Mouse (Mus musculus) kidney, postnatal 0 days (tissue): ENCODE measurements around the gene Olfr699. TPM values are rescaled to one million over a fixed set of nuclear protein-coding genes. Genes with fewer than 3 reads are reported as not detected.
A peak's percentile ranks its signal among the peaks of the same experiment; 100 is the strongest.
"Not testable (repeated sequence)": the region's sequence is repeated elsewhere in the genome, so short reads cannot be mapped to it uniquely, and the experiment has no call there.

Experiments used
- ATAC-seq: fragments of 200-750 bp; cut with Nextera tagmentation; replicated peaks from 2 replicates; pipeline ENCODE4 v1.8.0; 2017; ENCODE audit warnings: low read depth, moderate number of reproducible peaks, moderate TSS enrichment, moderate library complexity; ENCODE audit not compliant: low FRiP score
- DNase-seq: peaks from one replicate; pipeline ENCODE4 v3.0.0-alpha.2; 2016; ENCODE audit warnings: low spot score
- H3K27ac ChIP-seq: fragments of 300-500 bp; sonication (generic); 2 replicates; pipeline ENCODE4 v1.5.1; 2014; ENCODE audit warnings: mild to moderate bottlenecking
- H3K27me3 ChIP-seq: fragments of 300-500 bp; sonication (generic); 2 replicates; pipeline ENCODE4 v1.6.1; 2014; ENCODE audit warnings: low read length, mixed read lengths; ENCODE audit not compliant: insufficient read depth
- H3K36me3 ChIP-seq: fragments of 300-500 bp; sonication (generic); 2 replicates; pipeline ENCODE4 v1.6.1; 2014; ENCODE audit warnings: low read length, mixed read lengths; ENCODE audit not compliant: insufficient read depth
- H3K4me1 ChIP-seq: fragments of 300-500 bp; sonication (generic); replicated peaks from 2 replicates; pipeline ENCODE4 v1.6.1; 2014; ENCODE audit warnings: antibody characterized with exemption, low read length, mixed read lengths; ENCODE audit not compliant: insufficient read depth
- H3K4me2 ChIP-seq: fragments of 300-500 bp; sonication (generic); 2 replicates; pipeline ENCODE4 v1.6.1; 2014; ENCODE audit warnings: mild to moderate bottlenecking, low read length, moderate library complexity, mixed read lengths
- H3K4me3 ChIP-seq: fragments of 300-500 bp; sonication (generic); replicated peaks from 2 replicates; pipeline ENCODE4 v1.5.1; 2014; ENCODE audit warnings: low read depth, low read length
- H3K9ac ChIP-seq: fragments of 300-500 bp; sonication (generic); 2 replicates; pipeline ENCODE4 v1.6.1; 2014; ENCODE audit warnings: low read depth, low read length
- H3K9me3 ChIP-seq: fragments of 300-500 bp; sonication (generic); replicated peaks from 2 replicates; pipeline ENCODE4 v1.6.1; 2016; ENCODE audit warnings: low read length, inconsistent platforms, mixed read lengths
- CTCF ChIP-seq: IDR thresholded peaks from 2 replicates; pipeline ENCODE4 v1.5.1; 2016; ENCODE audit warnings: antibody characterized with exemption, low read depth, mild to moderate bottlenecking, moderate library complexity
- WGBS: fragments of 180-500 bp; shearing (Covaris S2); extraction: QIAGEN DNeasy Blood & Tissue Kit; methylation state at CpG from one replicate; pipeline ENCODE4 v1.1.7; 2014; 5-methylcytosine and 5-hydroxymethylcytosine counted together
- polyA plus RNA-seq: library from polyadenylated mRNA; unstranded; fragments of >200 nt; fragmentation: Nextera tagmentation; extraction: Ambion mirVana; gene quantifications from 2 replicates; pipeline ENCODE4 v1.2.1, GENCODE M21; 2015

Olfr699 gene
- polyA plus RNA-seq = not detected in 2 replicates

- DNase-seq (no peak), ATAC-seq (no peak)
- Histone ChIP-seq H3K27ac (no peak within 1 kb of the TSS), H3K36me3 (no peaks in the 10 kb centered on the region), H3K4me3 (no peak within 1 kb of the TSS), H3K9me3 (no peaks in the 10 kb centered on the region), H3K4me2 (no peak within 1 kb of the TSS), H3K4me1 (no peaks in the 10 kb centered on the region), H3K27me3 (no peaks in the 10 kb centered on the region), H3K9ac (no peak within 1 kb of the TSS)
- TF ChIP-seq CTCF = no peak
- 72% methylated on average over 1 of the region's 1 CpGs for WGBS
These were observed at the start of gene Olfr699 for GRCm38 (mm10) chr7:106793098-106793497. Gene Olfr699 (minus strand): TSS chr7:106793198.

- Histone ChIP-seq H3K27ac (no peak within 1 kb of the TSS), H3K36me3 (no peaks in the 10 kb centered on the region), H3K9ac (no peak within 1 kb of the TSS), H3K4me1 (no peaks in the 10 kb centered on the region), H3K4me3 (no peak within 1 kb of the TSS), H3K9me3 (no peaks in the 10 kb centered on the region), H3K4me2 (no peak within 1 kb of the TSS), H3K27me3 (no peaks in the 10 kb centered on the region)
- DNase-seq (no peak), ATAC-seq (no peak)
- no peak for TF ChIP-seq CTCF
These were observed 40.8 kb upstream of the Olfr699 start, which contains the start of gene Olfr702 for GRCm38 (mm10) chr7:106833793-106834192. Gene Olfr702 (minus strand): TSS chr7:106833893.

- Histone ChIP-seq H3K36me3 (no peaks in the 10 kb centered on the region), H3K27ac (no peak overlapping the region)
- DNase-seq = no peak
These were observed 25.4 kb upstream of the Olfr699 start for GRCm38 (mm10) chr7:106818414-106818813.

GRCm38 (mm10) chr7:106815775-106816174 lies 22.8 kb upstream of the Olfr699 start:
- Histone ChIP-seq H3K4me1 (no peaks in the 10 kb centered on the region), H3K4me3 (no peak overlapping the region), H3K9me3 (no peaks in the 10 kb centered on the region), H3K4me2 (no peak overlapping the region), H3K9ac (no peak overlapping the region), H3K27me3 (no peaks in the 10 kb centered on the region), H3K27ac (no peak overlapping the region), H3K36me3 (no peaks in the 10 kb centered on the region)
- no peak for ATAC-seq
- peak; percentile 53 for TF ChIP-seq CTCF
- 41% methylated on average over 2 of the region's 2 CpGs for WGBS
- peak; percentile 46 for DNase-seq

More at GRCm38 (mm10) chr7:106818414-106818813, 25.4 kb upstream of the Olfr699 start:
- Histone ChIP-seq H3K4me3 (no peak overlapping the region), H3K9me3 (no peaks in the 10 kb centered on the region), H3K4me2 (no peak overlapping the region), H3K9ac (no peak overlapping the region), H3K4me1 (no peaks in the 10 kb centered on the region), H3K27me3 (no peaks in the 10 kb centered on the region)
- no peak for ATAC-seq
- no peak for TF ChIP-seq CTCF

GRCm38 (mm10) chr7:106813829-106814228 lies 20.8 kb upstream of the Olfr699 start, which contains the start of gene Olfr701:
Gene Olfr701 (plus strand): TSS chr7:106814129.
- H3K27me3 ChIP-seq = no peaks in the 10 kb centered on the region
- WGBS = 65% methylated on average over 2 of the region's 2 CpGs
- no peaks in the 10 kb centered on the region for H3K36me3 ChIP-seq
- ATAC-seq = no peak
- no peaks in the 10 kb centered on the region for H3K4me1 ChIP-seq
- no peak within 1 kb of the TSS for H3K9ac ChIP-seq
- H3K27ac ChIP-seq = no peak within 1 kb of the TSS
- H3K4me3 ChIP-seq = no peak within 1 kb of the TSS
- DNase-seq = no peak
- TF ChIP-seq CTCF = no peak
- H3K9me3 ChIP-seq = no peaks in the 10 kb centered on the region
- H3K4me2 ChIP-seq = no peak within 1 kb of the TSS

GRCm38 (mm10) chr7:106808734-106809133 lies 15.7 kb upstream of the Olfr699 start, which contains the start of gene Olfr700:
Gene Olfr700 (minus strand): TSS chr7:106808834.
- 71% methylated on average over 1 of the region's 1 CpGs for WGBS

GRCm38 (mm10) chr7:106788330-106788729 lies 4.7 kb downstream of the Olfr699 start:
- Histone ChIP-seq H3K9ac (no peak overlapping the region), H3K4me3 (no peak overlapping the region), H3K36me3 (no peaks in the 10 kb centered on the region), H3K4me2 (no peak overlapping the region), H3K9me3 (no peaks in the 10 kb centered on the region), H3K27me3 (no peaks in the 10 kb centered on the region), H3K4me1 (no peaks in the 10 kb centered on the region), H3K27ac (no peak overlapping the region)
- TF ChIP-seq CTCF = no peak; the same call in 1 of the 2 replicates
- ATAC-seq (no peak), DNase-seq (peak; percentile 1)

More at GRCm38 (mm10) chr7:106808734-106809133, 15.7 kb upstream of the Olfr699 start, which contains the start of gene Olfr700:
- Histone ChIP-seq H3K27ac (no peak within 1 kb of the TSS), H3K27me3 (no peaks in the 10 kb centered on the region), H3K36me3 (no peaks in the 10 kb centered on the region), H3K9ac (no peak within 1 kb of the TSS), H3K9me3 (no peaks in the 10 kb centered on the region), H3K4me1 (no peaks in the 10 kb centered on the region), H3K4me3 (no peak within 1 kb of the TSS), H3K4me2 (no peak within 1 kb of the TSS)
- DNase-seq (no peak), ATAC-seq (no peak)
- no peak for TF ChIP-seq CTCF

GRCm38 (mm10) chr7:106761008-106761407 lies 32.0 kb downstream of the Olfr699 start:
- H3K9me3 ChIP-seq, H3K4me3 ChIP-seq, ATAC-seq, H3K36me3 ChIP-seq, H3K4me2 ChIP-seq, H3K27ac ChIP-seq, DNase-seq, H3K4me1 ChIP-seq, H3K9ac ChIP-seq, H3K27me3 ChIP-seq: not testable (repeated sequence)
- 90% methylated on average over 2 of the region's 2 CpGs for WGBS
